Comparison of ENCODE assay signal across 6 mouse cellular contexts in genomic region chr4:19766701-19767100, GRCm38 (mm10).
DNase-seq lines count a peak whose midpoint lies in the region; ATAC-seq and TF ChIP-seq lines count a peak whose summit lies in the region.
"Not testable (repeated sequence)": the region's sequence is repeated elsewhere in the genome, so short reads cannot be mapped to it uniquely, and the experiment has no call there.

No protein-coding gene starts in this region.

- H3K4me2 ChIP-seq in heart, embryonic 13.5 days = peak overlapping the region; percentile 51
- H3K4me2 ChIP-seq in heart, postnatal 0 days (ENCODE audit: low read depth, low read length) = peak overlapping the region; percentile 15; the same call in 1 of the 2 replicates

- H3K9ac ChIP-seq in heart, embryonic 13.5 days; heart, postnatal 0 days (replicated peaks; ENCODE audit: low read depth, low read length): not testable (repeated sequence)

- not testable (repeated sequence) for H3K4me1 ChIP-seq in heart, embryonic 13.5 days; heart, postnatal 0 days (ENCODE audit: control insufficient read depth, insufficient read depth)

- not testable (repeated sequence) for H3K27ac ChIP-seq in heart, embryonic 13.5 days (replicated peaks); heart, postnatal 0 days (ENCODE audit: low read depth)

- not testable (repeated sequence) for TF ChIP-seq EP300 in heart, postnatal 0 days (IDR thresholded peaks at IDR 0.05; ENCODE audit: low read depth)

- not testable (repeated sequence) for ATAC-seq in heart, embryonic 13.5 days (ENCODE audit: extremely low read depth, insufficient number of reproducible peaks, low FRiP score, low TSS enrichment); heart, postnatal 0 days (ENCODE audit: insufficient read depth, low read depth)

- H3K36me3 ChIP-seq in heart, embryonic 13.5 days; heart, postnatal 0 days (replicated peaks; ENCODE audit: control insufficient read depth, insufficient read depth, low read length): not testable (repeated sequence)

- H3K27me3 ChIP-seq in heart, embryonic 13.5 days (replicated peaks); heart, postnatal 0 days (ENCODE audit: control insufficient read depth, insufficient read depth, low read length): not testable (repeated sequence)

- peak; percentile 32 for DNase-seq in ES-CJ7 (ENCODE audit: low read depth, low spot score)
- peak; percentile 68 for DNase-seq in ZHBTc4 (ENCODE audit: low read depth, low spot score)
- DNase-seq in cerebellum, adult 8-10 months = peak; percentile 0
- DNase-seq in cerebellum, postnatal 25 days = peak; percentile 6 to 11
- DNase-seq in heart, postnatal 0 days (ENCODE audit: low spot score) = not testable (repeated sequence)

- TF ChIP-seq CTCF in heart, postnatal 0 days (IDR thresholded peaks at IDR 0.05; ENCODE audit: low read depth) = not testable (repeated sequence)

- 53% methylated on average over 21 of the region's 21 CpGs for WGBS in heart, embryonic 13.5 days
- 62% methylated on average over 21 of the region's 21 CpGs for WGBS in heart, postnatal 0 days

- H3K9me3 ChIP-seq in heart, embryonic 13.5 days; heart, postnatal 0 days (replicated peaks; ENCODE audit: control insufficient read depth, low read length): not testable (repeated sequence)

- H3K4me3 ChIP-seq in heart, embryonic 13.5 days = peak overlapping the region; percentile 32
- H3K4me3 ChIP-seq in heart, postnatal 0 days (ENCODE audit: low read depth, low read length) = not testable (repeated sequence)
